Mouse (Mus musculus): ENCODE results near the gene Chp1. TPM values are rescaled to one million over a fixed set of nuclear protein-coding genes. Genes with fewer than 3 reads are reported as not detected.
"Not testable (repeated sequence)": the region's sequence is repeated elsewhere in the genome, so short reads cannot be mapped to it uniquely, and the experiment has no call there.

Chp1 gene
- 71.1 and 72.1 TPM in 2 replicates for polyA plus RNA-seq (2015; fragmentation: Nextera tagmentation; extraction: Ambion mirVana)

GRCm38 (mm10) chr2:119547522-119548370, at the start of gene Chp1, which contains the start of gene Exd1:
Chp1 (plus strand) TSS chr2:119547697.
Exd1 (minus strand) TSS chr2:119547627.
- DNase-seq (ENCODE audit: low spot score) = peak; percentile 93

- no peak for DNase-seq (ENCODE audit: low spot score)
Measured at GRCm38 (mm10) chr2:119498859-119499258, 48.6 kb upstream of the Chp1 start.

- no peak for DNase-seq (ENCODE audit: low spot score)
Measured at GRCm38 (mm10) chr2:119500965-119501652, 46.4 kb upstream of the Chp1 start.

GRCm38 (mm10) chr2:119507108-119507507, 40.4 kb upstream of the Chp1 start:
- DNase-seq (ENCODE audit: low spot score) = no peak

- DNase-seq (ENCODE audit: low spot score) = not testable (repeated sequence)
Measured at GRCm38 (mm10) chr2:119508518-119508917, 39.0 kb upstream of the Chp1 start.

- no peak for DNase-seq (ENCODE audit: low spot score)
Measured at GRCm38 (mm10) chr2:119510856-119511255, 36.6 kb upstream of the Chp1 start.

- peak; percentile 12 for DNase-seq (ENCODE audit: low spot score)
Measured at GRCm38 (mm10) chr2:119512292-119512691, 35.2 kb upstream of the Chp1 start.

- DNase-seq (ENCODE audit: low spot score) = no peak
Measured at GRCm38 (mm10) chr2:119514026-119514522, 33.4 kb upstream of the Chp1 start.

- no peak for DNase-seq (ENCODE audit: low spot score)
Measured at GRCm38 (mm10) chr2:119516811-119517210, 30.7 kb upstream of the Chp1 start.

GRCm38 (mm10) chr2:119520550-119520949, 26.9 kb upstream of the Chp1 start:
- DNase-seq (ENCODE audit: low spot score) = no peak

- DNase-seq (ENCODE audit: low spot score) = no peak
Measured at GRCm38 (mm10) chr2:119523836-119524235, 23.7 kb upstream of the Chp1 start.

GRCm38 (mm10) chr2:119525422-119525821, 22.1 kb upstream of the Chp1 start:
- DNase-seq (ENCODE audit: low spot score) = no peak

- DNase-seq (ENCODE audit: low spot score) = no peak
Measured at GRCm38 (mm10) chr2:119538802-119539201, 8.7 kb upstream of the Chp1 start.

- DNase-seq (ENCODE audit: low spot score) = peak; percentile 72
Measured at GRCm38 (mm10) chr2:119542106-119542505, 5.4 kb upstream of the Chp1 start.

- no peak for DNase-seq (ENCODE audit: low spot score)
Measured at GRCm38 (mm10) chr2:119543656-119544055, 3.8 kb upstream of the Chp1 start.

GRCm38 (mm10) chr2:119546848-119547521, 512 bp upstream of the Chp1 start:
- peak; percentile 90 for DNase-seq (ENCODE audit: low spot score)

- no peak for DNase-seq (ENCODE audit: low spot score)
Measured at GRCm38 (mm10) chr2:119548371-119548660, 819 bp downstream of the Chp1 start.

- DNase-seq (ENCODE audit: low spot score) = no peak
Measured at GRCm38 (mm10) chr2:119548691-119549090, 1.2 kb downstream of the Chp1 start.

GRCm38 (mm10) chr2:119549678-119550077, 2.2 kb downstream of the Chp1 start:
- no peak for DNase-seq (ENCODE audit: low spot score)

- no peak for DNase-seq (ENCODE audit: low spot score)
Measured at GRCm38 (mm10) chr2:119558039-119558438, 10.5 kb downstream of the Chp1 start.

GRCm38 (mm10) chr2:119558737-119559340, 11.3 kb downstream of the Chp1 start:
- peak; percentile 51 for DNase-seq (ENCODE audit: low spot score)

All from thymus, postnatal 0 days (tissue).